Mouse (Mus musculus): Measurements from ENCODE around the gene Fah. TPM values are rescaled to one million over a fixed set of nuclear protein-coding genes. Genes with fewer than 3 reads are reported as not detected.

Fah gene
- 12.4 and 12.5 TPM in 2 replicates for polyA plus RNA-seq (2015; fragmentation: Nextera tagmentation; extraction: Ambion mirVana)

DNA sequence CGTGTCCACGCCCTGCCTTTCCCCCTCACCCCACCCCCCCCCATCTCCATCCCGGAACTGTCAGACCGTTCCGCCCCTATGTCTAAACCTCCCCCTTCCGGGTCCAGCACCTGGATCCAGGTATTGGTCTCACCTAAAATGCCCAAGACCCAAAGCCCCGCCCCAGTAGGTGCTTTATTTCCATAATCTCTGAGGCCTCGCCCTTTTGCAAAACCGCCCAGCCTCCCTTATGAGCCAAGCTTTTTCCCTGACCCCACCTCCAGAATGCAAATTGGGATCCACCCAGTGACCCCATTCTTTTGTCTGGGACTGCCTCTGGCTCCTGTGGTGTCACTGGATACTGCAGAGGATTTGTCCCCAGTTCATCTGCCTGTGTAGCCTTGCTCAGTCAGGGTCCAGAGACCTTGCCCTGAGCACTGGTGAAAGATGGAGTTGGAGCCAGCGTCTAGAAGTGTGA, at the start of gene Fah:
Fah (minus strand) TSS at position 430 of the 457 bp plus-strand sequence.
- no peak for TF ChIP-seq EP300 (optimal IDR thresholded peaks at IDR 0.05)
- TF ChIP-seq CTCF (IDR thresholded peaks at IDR 0.05; ENCODE audit: low read depth): no peak
- DNase-seq (ENCODE audit: low spot score) (peak; percentile 71), ATAC-seq (ENCODE audit: low FRiP score, low TSS enrichment) (peak; percentile 77)
- Histone ChIP-seq H3K27ac (replicated peaks) (peak within 1 kb of the TSS; percentile 61; the same call in 1 of the 2 replicates), H3K4me2 (replicated peaks; ENCODE audit: low read depth) (peak within 1 kb of the TSS; percentile 96), H3K4me1 (replicated peaks; ENCODE audit: control insufficient read depth, insufficient read depth) (no peaks in the 10 kb centered on the region), H3K27me3 (ENCODE audit: control insufficient read depth, insufficient read depth, low read length) (no peaks in the 10 kb centered on the region), H3K4me3 (ENCODE audit: low read depth, low read length) (peak within 1 kb of the TSS; percentile 57), H3K9me3 (ENCODE audit: control insufficient read depth, low read length) (no peaks in the 10 kb centered on the region), H3K9ac (ENCODE audit: low read length) (peak within 1 kb of the TSS; percentile 63), H3K36me3 (ENCODE audit: control insufficient read depth, insufficient read depth, low read length) (no peaks in the 10 kb centered on the region)
- 4% methylated on average over 10 of the region's 10 CpGs for WGBS

DNA sequence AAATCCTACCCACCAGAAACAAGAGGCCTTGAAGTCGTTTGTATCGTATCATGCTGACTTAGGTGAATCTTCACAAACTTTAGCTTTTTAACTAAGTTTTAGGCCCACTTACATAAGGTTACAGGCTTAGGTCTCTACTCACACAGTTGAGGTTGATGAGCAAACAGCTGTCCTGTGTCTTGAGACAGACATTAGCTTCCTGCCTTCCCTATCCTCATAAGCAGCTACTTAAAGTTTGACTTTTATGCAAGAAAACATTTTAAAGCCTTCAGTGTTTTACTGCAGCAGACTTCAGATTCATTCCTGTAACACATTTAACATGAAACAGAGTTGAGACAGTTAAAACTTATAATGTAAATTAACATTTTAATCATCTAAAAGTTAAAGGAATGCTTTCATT, 46.2 kb upstream of the Fah start:
- Histone ChIP-seq H3K36me3 (ENCODE audit: control insufficient read depth, insufficient read depth, low read length) (no peaks in the 10 kb centered on the region), H3K4me3 (ENCODE audit: low read depth, low read length) (no peak overlapping the region), H3K27ac (replicated peaks) (no peak overlapping the region), H3K9ac (ENCODE audit: low read length) (no peak overlapping the region), H3K4me1 (replicated peaks; ENCODE audit: control insufficient read depth, insufficient read depth) (no peaks in the 10 kb centered on the region), H3K27me3 (ENCODE audit: control insufficient read depth, insufficient read depth, low read length) (no peaks in the 10 kb centered on the region), H3K4me2 (replicated peaks; ENCODE audit: low read depth) (no peak overlapping the region), H3K9me3 (ENCODE audit: control insufficient read depth, low read length) (no peaks in the 10 kb centered on the region)
- no peak for TF ChIP-seq EP300 (optimal IDR thresholded peaks at IDR 0.05)
- TF ChIP-seq CTCF (IDR thresholded peaks at IDR 0.05; ENCODE audit: low read depth): no peak
- DNase-seq (ENCODE audit: low spot score): no peak
- ATAC-seq (ENCODE audit: low FRiP score, low TSS enrichment): no peak
- WGBS: 67% methylated on average over 2 of the region's 2 CpGs

DNA sequence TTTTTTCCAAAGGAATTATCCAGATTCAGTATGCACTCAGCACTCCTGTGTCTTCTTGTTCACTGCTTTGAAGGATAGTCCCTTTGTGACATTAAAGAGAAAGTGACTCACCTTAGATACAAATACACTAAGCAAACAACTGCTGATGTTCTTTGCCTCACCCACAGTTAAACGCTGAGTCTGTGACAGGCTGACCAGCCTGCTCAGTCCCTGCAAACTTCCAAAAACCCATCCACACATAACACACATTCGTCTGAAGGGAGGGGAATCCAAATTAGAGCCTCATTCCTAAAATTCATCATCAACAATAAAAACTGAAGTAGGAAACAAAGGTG, 45.4 kb upstream of the Fah start:
- H3K9ac ChIP-seq (ENCODE audit: low read length): no peak overlapping the region
- no peak for DNase-seq (ENCODE audit: low spot score)
- H3K27ac ChIP-seq (replicated peaks): no peak overlapping the region
- WGBS: 26% methylated on average over 2 of the region's 2 CpGs
- H3K4me1 ChIP-seq (replicated peaks; ENCODE audit: control insufficient read depth, insufficient read depth): no peaks in the 10 kb centered on the region
- no peaks in the 10 kb centered on the region for H3K27me3 ChIP-seq (ENCODE audit: control insufficient read depth, insufficient read depth, low read length)
- 0 out of 2 replicates have a peak, but pooled peaks have one; percentile 65 for ATAC-seq (ENCODE audit: low FRiP score, low TSS enrichment)
- H3K9me3 ChIP-seq (ENCODE audit: control insufficient read depth, low read length): no peaks in the 10 kb centered on the region
- no peaks in the 10 kb centered on the region for H3K36me3 ChIP-seq (ENCODE audit: control insufficient read depth, insufficient read depth, low read length)
- H3K4me3 ChIP-seq (ENCODE audit: low read depth, low read length): no peak overlapping the region
- no peak overlapping the region for H3K4me2 ChIP-seq (replicated peaks; ENCODE audit: low read depth)
- TF ChIP-seq EP300 (optimal IDR thresholded peaks at IDR 0.05) (no peak), CTCF (IDR thresholded peaks at IDR 0.05; ENCODE audit: low read depth) (no peak)

DNA sequence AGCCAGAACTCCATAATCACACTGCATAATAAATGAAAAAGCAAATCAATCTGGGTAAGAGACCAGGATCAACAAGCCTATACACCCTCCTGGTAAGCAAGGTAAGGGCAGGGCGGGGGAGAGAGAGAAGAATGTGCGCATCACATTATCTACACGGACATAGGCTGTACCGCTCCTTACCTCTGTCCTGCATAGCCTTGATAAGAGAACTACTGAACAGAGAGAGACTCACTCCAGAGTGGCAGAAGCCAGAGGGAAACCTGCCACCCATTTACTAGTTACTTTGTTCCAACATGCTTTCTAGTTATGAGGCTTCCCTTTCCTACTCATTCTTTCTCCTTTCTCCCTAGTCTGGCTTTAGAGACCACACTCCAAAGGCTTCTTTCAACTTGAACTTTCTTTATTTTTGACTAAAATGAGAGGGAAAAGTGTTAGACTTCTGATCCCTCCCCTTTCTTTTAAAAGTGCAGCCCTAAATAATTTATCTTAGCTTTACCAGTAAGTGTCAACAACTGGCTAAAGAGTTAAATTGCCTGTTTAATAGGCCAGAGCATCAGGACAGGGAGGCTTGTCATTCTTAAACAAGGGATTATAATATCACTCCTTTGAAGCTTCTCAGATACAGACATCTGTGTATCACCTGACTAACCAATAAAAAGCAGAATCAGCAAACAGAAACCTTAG, 44.9 kb upstream of the Fah start:
- ATAC-seq (ENCODE audit: low FRiP score, low TSS enrichment) (no peak), DNase-seq (ENCODE audit: low spot score) (no peak)
- Histone ChIP-seq H3K4me2 (replicated peaks; ENCODE audit: low read depth) (no peak overlapping the region), H3K9ac (ENCODE audit: low read length) (no peak overlapping the region), H3K4me1 (replicated peaks; ENCODE audit: control insufficient read depth, insufficient read depth) (no peaks in the 10 kb centered on the region), H3K4me3 (ENCODE audit: low read depth, low read length) (no peak overlapping the region), H3K36me3 (ENCODE audit: control insufficient read depth, insufficient read depth, low read length) (no peaks in the 10 kb centered on the region), H3K27me3 (ENCODE audit: control insufficient read depth, insufficient read depth, low read length) (no peaks in the 10 kb centered on the region), H3K27ac (replicated peaks) (no peak overlapping the region), H3K9me3 (ENCODE audit: control insufficient read depth, low read length) (no peaks in the 10 kb centered on the region)
- TF ChIP-seq EP300 (optimal IDR thresholded peaks at IDR 0.05) (no peak), CTCF (IDR thresholded peaks at IDR 0.05; ENCODE audit: low read depth) (no peak)
- 85% methylated on average over 4 of the region's 4 CpGs for WGBS

DNA sequence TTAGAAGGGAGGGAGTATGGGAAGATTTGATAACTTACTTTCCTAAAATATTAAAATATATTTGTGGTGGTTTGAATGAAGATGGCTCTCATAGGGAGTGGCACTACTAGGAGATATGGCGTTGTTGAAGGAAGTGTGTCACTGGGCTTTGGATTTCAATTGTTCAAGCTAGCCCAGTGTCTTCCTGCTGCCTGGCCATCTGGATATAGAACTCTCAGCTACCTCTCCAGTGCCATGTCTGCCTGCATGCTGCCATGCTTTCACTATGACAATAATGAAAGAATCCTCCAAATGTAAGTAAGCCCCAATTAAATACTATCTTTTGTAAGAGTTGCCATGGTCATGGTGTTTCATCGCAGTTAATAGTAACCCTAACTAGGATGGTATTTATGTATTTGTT, 42.5 kb upstream of the Fah start:
- Histone ChIP-seq H3K27ac (replicated peaks) (no peak overlapping the region), H3K4me1 (replicated peaks; ENCODE audit: control insufficient read depth, insufficient read depth) (no peaks in the 10 kb centered on the region), H3K4me2 (replicated peaks; ENCODE audit: low read depth) (no peak overlapping the region), H3K9ac (ENCODE audit: low read length) (no peak overlapping the region), H3K4me3 (ENCODE audit: low read depth, low read length) (no peak overlapping the region), H3K36me3 (ENCODE audit: control insufficient read depth, insufficient read depth, low read length) (no peaks in the 10 kb centered on the region), H3K27me3 (ENCODE audit: control insufficient read depth, insufficient read depth, low read length) (no peaks in the 10 kb centered on the region), H3K9me3 (ENCODE audit: control insufficient read depth, low read length) (no peaks in the 10 kb centered on the region)
- DNase-seq (ENCODE audit: low spot score) (no peak), ATAC-seq (ENCODE audit: low FRiP score, low TSS enrichment) (no peak)
- WGBS: 93% methylated on average over 2 of the region's 2 CpGs
- no peak for TF ChIP-seq CTCF (IDR thresholded peaks at IDR 0.05; ENCODE audit: low read depth)
- TF ChIP-seq EP300 (optimal IDR thresholded peaks at IDR 0.05): no peak

DNA sequence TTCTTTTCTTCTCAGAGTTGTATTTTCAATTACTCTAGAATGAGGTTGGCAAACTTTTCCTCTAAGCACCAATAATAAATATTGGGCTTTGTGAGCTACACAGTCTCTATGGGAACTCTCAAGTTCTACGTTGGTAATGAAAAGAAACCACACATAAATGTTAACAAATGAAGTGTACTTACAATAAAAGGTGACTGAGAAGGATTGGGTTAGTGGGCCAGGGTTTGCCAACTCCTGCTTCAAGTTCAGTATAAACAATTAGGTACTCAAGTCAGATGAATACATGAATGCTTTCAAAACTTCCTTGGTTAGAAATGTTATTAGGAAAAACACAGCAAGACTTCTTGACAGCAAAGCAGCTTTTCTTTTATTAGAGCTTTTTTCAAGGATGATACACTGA, 39.7 kb upstream of the Fah start:
- no peak overlapping the region for H3K9ac ChIP-seq (ENCODE audit: low read length)
- H3K27ac ChIP-seq (replicated peaks): no peak overlapping the region
- H3K9me3 ChIP-seq (ENCODE audit: control insufficient read depth, low read length): no peaks in the 10 kb centered on the region
- no peaks in the 10 kb centered on the region for H3K27me3 ChIP-seq (ENCODE audit: control insufficient read depth, insufficient read depth, low read length)
- H3K36me3 ChIP-seq (ENCODE audit: control insufficient read depth, insufficient read depth, low read length): no peaks in the 10 kb centered on the region
- TF ChIP-seq CTCF (IDR thresholded peaks at IDR 0.05; ENCODE audit: low read depth) (no peak), EP300 (optimal IDR thresholded peaks at IDR 0.05) (no peak)
- DNase-seq (ENCODE audit: low spot score): no peak
- 32% methylated on average over 1 of the region's 1 CpGs for WGBS
- no peaks in the 10 kb centered on the region for H3K4me1 ChIP-seq (replicated peaks; ENCODE audit: control insufficient read depth, insufficient read depth)
- H3K4me2 ChIP-seq (replicated peaks; ENCODE audit: low read depth): no peak overlapping the region
- ATAC-seq (ENCODE audit: low FRiP score, low TSS enrichment): no peak
- no peak overlapping the region for H3K4me3 ChIP-seq (ENCODE audit: low read depth, low read length)
